Mouse (Mus musculus) intestine, postnatal 0 days (tissue): Measurements from ENCODE around the gene Fkbp6. TPM values are rescaled to one million over a fixed set of nuclear protein-coding genes. Genes with fewer than 3 reads are reported as not detected.
A peak's percentile ranks its signal among the peaks of the same experiment; 100 is the strongest.

Source experiments
- ATAC-seq: fragments of 200-750 bp; cut with Nextera tagmentation; 2 replicates; pipeline ENCODE4 v1.8.0; 2017; ENCODE audit warnings: mild to moderate bottlenecking, moderate TSS enrichment, moderate library complexity
- H3K27ac ChIP-seq: fragments of 300-500 bp; sonication (generic); 2 replicates; pipeline ENCODE4 v1.5.1; 2014; ENCODE audit warnings: mild to moderate bottlenecking, low read depth, low read length, moderate library complexity
- H3K27me3 ChIP-seq: fragments of 300-500 bp; sonication (generic); replicated peaks from 2 replicates; pipeline ENCODE4 v1.6.1; 2014; ENCODE audit warnings: low read length, mixed read lengths; ENCODE audit not compliant: control insufficient read depth, insufficient read depth
- H3K36me3 ChIP-seq: fragments of 300-500 bp; sonication (generic); 2 replicates; pipeline ENCODE4 v1.6.1; 2014; ENCODE audit warnings: mild to moderate bottlenecking, moderate library complexity; ENCODE audit not compliant: control insufficient read depth, insufficient read depth
- H3K4me1 ChIP-seq: fragments of 300-500 bp; sonication (generic); replicated peaks from 2 replicates; pipeline ENCODE4 v1.6.1; 2014; ENCODE audit warnings: antibody characterized with exemption, low read length, mixed read lengths; ENCODE audit not compliant: control insufficient read depth, insufficient read depth
- H3K4me2 ChIP-seq: fragments of 300-500 bp; sonication (generic); replicated peaks from 2 replicates; pipeline ENCODE4 v1.6.1; 2014; ENCODE audit warnings: low read depth, mild to moderate bottlenecking, moderate library complexity
- H3K4me3 ChIP-seq: fragments of 300-500 bp; sonication (generic); 2 replicates; pipeline ENCODE4 v1.5.1; 2014; ENCODE audit warnings: low read depth, low read length
- H3K9ac ChIP-seq: fragments of 300-500 bp; sonication (generic); 2 replicates; pipeline ENCODE4 v1.6.1; 2014; ENCODE audit warnings: mild to moderate bottlenecking, low read depth, low read length
- H3K9me3 ChIP-seq: fragments of 300-500 bp; sonication (generic); 2 replicates; pipeline ENCODE4 v1.6.1; 2016; ENCODE audit warnings: mixed run types; ENCODE audit not compliant: control insufficient read depth
- CTCF ChIP-seq: sonication (generic); IDR thresholded peaks from 2 replicates; pipeline ENCODE4 v1.5.1; 2016; ENCODE audit warnings: low read depth, mild to moderate bottlenecking, control low read depth, antibody characterized with exemption, moderate library complexity
- WGBS: fragments of 180-500 bp; shearing (Covaris S2); extraction: QIAGEN DNeasy Blood & Tissue Kit; methylation state at CpG from one replicate; pipeline ENCODE4 v1.1.7; 2014; 5-methylcytosine and 5-hydroxymethylcytosine counted together
- polyA plus RNA-seq: library from polyadenylated mRNA; unstranded; fragments of >200 nt; fragmentation: Nextera tagmentation; extraction: Ambion mirVana; gene quantifications from 2 replicates; pipeline ENCODE4 v1.2.1, GENCODE M21; 2015

Gene Fkbp6
- polyA plus RNA-seq, 1 experiment from 2014 or later: 0.12 TPM

GRCm38 (mm10) chr5:135291193-135291592, 58.7 kb downstream of the Fkbp6 start:
- H3K27ac ChIP-seq: no peak overlapping the region
- no peak for TF ChIP-seq CTCF
- no peaks in the 10 kb centered on the region for H3K4me1 ChIP-seq
- no peak overlapping the region for H3K9ac ChIP-seq
- H3K36me3 ChIP-seq: no peaks in the 10 kb centered on the region
- H3K9me3 ChIP-seq: no peaks in the 10 kb centered on the region
- no peak overlapping the region for H3K4me2 ChIP-seq
- ATAC-seq: no peak
- no peaks in the 10 kb centered on the region for H3K27me3 ChIP-seq
- 67% methylated on average over 4 of the region's 4 CpGs for WGBS
- H3K4me3 ChIP-seq: no peak overlapping the region

GRCm38 (mm10) chr5:135290703-135291102, 59.1 kb downstream of the Fkbp6 start:
- Histone ChIP-seq H3K27ac (no peak overlapping the region), H3K4me2 (no peak overlapping the region), H3K27me3 (no peaks in the 10 kb centered on the region), H3K4me1 (no peaks in the 10 kb centered on the region), H3K4me3 (no peak overlapping the region), H3K9me3 (no peaks in the 10 kb centered on the region), H3K9ac (no peak overlapping the region), H3K36me3 (no peaks in the 10 kb centered on the region)
- no peak for TF ChIP-seq CTCF
- WGBS: 80% methylated on average over 6 of the region's 6 CpGs
- ATAC-seq: no peak

DNA sequence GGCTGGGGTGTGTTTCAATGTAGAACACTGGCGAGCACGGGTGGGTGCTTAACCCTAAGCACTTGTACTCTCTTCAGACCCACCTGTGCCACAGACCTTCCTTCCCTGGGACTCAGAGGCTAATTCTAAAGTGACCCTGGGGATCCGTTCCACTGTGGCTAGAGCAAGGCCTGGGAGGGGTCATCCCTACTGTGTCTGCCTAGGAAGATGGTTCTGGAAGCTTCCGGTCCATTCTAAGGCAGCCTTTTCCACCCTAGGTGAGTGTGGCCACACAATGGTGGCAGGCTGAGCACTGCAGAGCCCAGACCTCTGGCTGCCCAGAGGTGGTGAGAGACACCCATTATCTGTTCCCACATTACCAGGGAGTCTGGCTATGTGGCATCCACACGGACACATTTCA, 62.9 kb downstream of the Fkbp6 start:
- Histone ChIP-seq H3K9ac (no peak overlapping the region), H3K27ac (no peak overlapping the region), H3K4me1 (no peaks in the 10 kb centered on the region), H3K36me3 (no peaks in the 10 kb centered on the region), H3K27me3 (no peaks in the 10 kb centered on the region), H3K4me3 (no peak overlapping the region), H3K4me2 (no peak overlapping the region), H3K9me3 (no peaks in the 10 kb centered on the region)
- TF ChIP-seq CTCF: no peak
- WGBS: 76% methylated on average over 5 of the region's 5 CpGs
- ATAC-seq: no peak

GRCm38 (mm10) chr5:135286185-135286584, 63.7 kb downstream of the Fkbp6 start:
- Histone ChIP-seq H3K36me3 (no peaks in the 10 kb centered on the region), H3K4me2 (no peak overlapping the region), H3K9me3 (no peaks in the 10 kb centered on the region), H3K4me1 (no peaks in the 10 kb centered on the region), H3K27ac (no peak overlapping the region), H3K9ac (no peak overlapping the region), H3K4me3 (no peak overlapping the region), H3K27me3 (no peaks in the 10 kb centered on the region)
- no peak for ATAC-seq
- 3% methylated on average over 6 of the region's 6 CpGs for WGBS
- TF ChIP-seq CTCF: peak; percentile 97

- H3K27ac ChIP-seq: no peak overlapping the region
- no peaks in the 10 kb centered on the region for H3K4me1 ChIP-seq
- no peaks in the 10 kb centered on the region for H3K9me3 ChIP-seq
- H3K4me2 ChIP-seq: no peak overlapping the region
- WGBS: 75% methylated on average over 3 of the region's 3 CpGs
- H3K9ac ChIP-seq: no peak overlapping the region
- H3K27me3 ChIP-seq: no peaks in the 10 kb centered on the region
- H3K4me3 ChIP-seq: no peak overlapping the region
- TF ChIP-seq CTCF: no peak
- no peak for ATAC-seq
- H3K36me3 ChIP-seq: no peaks in the 10 kb centered on the region
These were observed 64.6 kb downstream of the Fkbp6 start for GRCm38 (mm10) chr5:135285211-135285610.

GRCm38 (mm10) chr5:135280226-135280625, 69.6 kb downstream of the Fkbp6 start:
- Histone ChIP-seq H3K9me3 (no peaks in the 10 kb centered on the region), H3K27ac (no peak overlapping the region), H3K9ac (no peak overlapping the region), H3K4me2 (no peak overlapping the region), H3K4me1 (no peaks in the 10 kb centered on the region; the same call in 1 of the 2 replicates), H3K27me3 (0 out of 2 replicates have a peak, but pooled peaks cover 5% of the 10 kb centered on the region), H3K4me3 (no peak overlapping the region), H3K36me3 (no peaks in the 10 kb centered on the region)
- no peak for TF ChIP-seq CTCF
- WGBS: 70% methylated on average over 9 of the region's 9 CpGs
- ATAC-seq: no peak

DNA sequence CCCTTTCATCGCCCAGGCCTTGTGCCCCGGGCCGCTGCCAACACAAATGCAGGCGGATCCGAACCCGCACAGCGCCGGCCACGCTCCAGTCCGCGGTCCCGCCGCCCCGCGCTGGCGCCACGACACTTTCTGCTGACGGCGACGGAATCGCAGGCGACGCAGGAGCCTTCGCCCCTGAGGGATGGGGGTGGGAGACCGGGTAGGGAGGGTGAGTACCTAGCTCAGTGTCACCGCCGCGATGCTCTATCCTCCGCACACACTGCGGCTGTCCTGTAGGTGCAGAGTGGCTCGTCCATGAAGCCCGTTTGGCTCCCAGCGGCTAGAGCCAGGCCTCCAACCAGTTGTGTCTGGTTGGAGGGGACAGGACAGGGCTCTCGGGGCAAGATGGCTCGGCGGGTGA, 73.2 kb downstream of the Fkbp6 start:
- Histone ChIP-seq H3K36me3 (no peaks in the 10 kb centered on the region), H3K4me2 (peak overlapping the region; percentile 58), H3K9me3 (no peaks in the 10 kb centered on the region), H3K4me1 (no peaks in the 10 kb centered on the region; the same call in 1 of the 2 replicates), H3K27me3 (0 out of 2 replicates have a peak, but pooled peaks cover 5% of the 10 kb centered on the region), H3K27ac (no peak overlapping the region), H3K4me3 (peak overlapping the region; percentile 20; the same call in 1 of the 2 replicates), H3K9ac (no peak overlapping the region)
- no peak for ATAC-seq
- 8% methylated on average over 36 of the region's 36 CpGs for WGBS
- no peak for TF ChIP-seq CTCF
